Mouse (Mus musculus) spleen, embryonic (tissue): ENCODE results near the gene Fli1.

Source experiments
- CTCF ChIA-PET: fragments of 350-600 bp; sonication (Branson Sonifier 250); formaldehyde crosslinking; loops from one replicate; lab custom pipeline; 2022; lab: Charles Lee

The Fli1 gene

DNA sequence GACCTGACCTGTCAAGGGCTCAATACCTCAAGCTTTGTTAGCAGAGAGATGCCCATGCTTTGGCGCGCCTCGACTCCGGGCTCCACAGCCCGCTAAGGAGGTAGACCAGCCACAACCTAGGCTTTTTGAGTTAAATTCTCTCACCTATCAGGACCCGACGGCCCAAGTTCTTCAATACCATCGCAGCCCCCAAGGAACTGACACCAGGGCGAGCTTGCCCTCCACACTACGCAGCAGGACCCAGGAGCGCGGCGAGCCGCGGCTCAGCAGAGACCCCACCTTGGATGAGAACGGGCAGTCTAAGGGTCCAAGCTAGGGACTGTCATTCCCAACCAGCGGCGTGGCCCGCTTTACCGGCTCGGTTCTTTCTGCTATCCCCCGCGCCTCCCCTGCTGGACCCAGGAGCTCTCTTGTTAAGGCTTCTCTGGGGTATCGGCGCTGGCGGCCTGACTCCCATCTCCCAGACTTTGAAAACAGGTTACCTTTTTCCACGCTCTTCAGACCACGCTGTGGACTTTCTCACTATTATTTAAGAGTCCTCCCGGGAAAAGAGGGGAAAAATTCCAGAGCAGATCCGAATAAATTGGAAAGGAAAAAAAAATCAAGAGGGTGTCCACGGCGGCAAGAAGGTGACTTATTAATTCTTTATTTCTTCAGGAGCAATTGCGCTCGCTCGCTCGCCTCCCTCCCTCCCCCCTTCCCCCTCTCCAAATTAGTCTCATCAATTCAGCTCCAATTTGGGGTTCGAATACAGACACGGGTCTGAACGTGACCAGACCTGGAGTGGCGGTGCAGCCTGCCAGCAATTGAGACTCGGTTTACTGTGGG, at the start of gene Fli1:
TSS of gene Fli1 (minus strand) at position 650 of the 828 bp plus-strand sequence.
- CTCF ChIA-PET: interaction anchor here (0.6 to 0.7 kb wide), 4 partner anchors 24 to 376 kb away, joined by 4 to 9 read pairs (median 5); no protein-coding TSS in a partner anchor

- CTCF ChIA-PET: interaction anchor here (0.5 to 1.2 kb wide), 3 partner anchors 58 to 506 kb away, joined by 3 read pairs; no protein-coding TSS in a partner anchor
These were observed 49.3 kb upstream of the Fli1 start for GRCm38 (mm10) chr9:32591732-32592582.

DNA sequence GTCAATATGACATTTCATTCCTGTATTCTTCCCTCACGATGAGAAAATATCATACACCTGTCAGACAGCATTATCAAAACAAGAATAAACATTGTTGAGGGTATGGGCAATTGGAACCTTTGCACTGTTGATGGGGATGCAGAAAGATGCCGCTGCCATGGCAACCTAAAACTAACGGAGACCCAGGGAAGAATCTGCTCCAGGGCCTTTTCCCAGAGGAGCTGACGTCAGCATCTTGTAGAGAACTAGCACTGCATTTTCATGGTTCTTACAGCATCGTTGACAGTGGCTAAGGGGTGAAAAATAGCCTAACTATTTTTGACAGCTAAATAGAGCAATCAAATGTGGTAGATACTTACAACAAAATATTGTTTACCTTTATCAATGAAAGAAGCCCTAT, 47.9 kb upstream of the Fli1 start:
- CTCF ChIA-PET: interaction anchor here (0.5 to 1.1 kb wide), 4 partner anchors 8 to 108 kb away, joined by 3 to 12 read pairs (median 6); no protein-coding TSS in a partner anchor

- CTCF ChIA-PET: interaction anchor here (0.5 to 1.1 kb wide), 5 partner anchors 9 to 350 kb away, joined by 3 to 12 read pairs (median 4); no protein-coding TSS in a partner anchor
These were observed 47.2 kb upstream of the Fli1 start for GRCm38 (mm10) chr9:32589900-32590299.

- CTCF ChIA-PET: interaction anchor here (0.6 kb wide), 7 partner anchors 28 to 1164 kb away, joined by 3 to 9 read pairs (median 3); no protein-coding TSS in a partner anchor
These were observed 42.7 kb upstream of the Fli1 start for GRCm38 (mm10) chr9:32585357-32585756.

- CTCF ChIA-PET: interaction anchor here (0.7 kb wide), 1 partner anchor 165 kb away, joined by 4 read pairs; no protein-coding TSS in a partner anchor
These were observed 41.2 kb upstream of the Fli1 start for GRCm38 (mm10) chr9:32583905-32584304.

GRCm38 (mm10) chr9:32581851-32582573, 39.4 kb upstream of the Fli1 start:
- CTCF ChIA-PET: interaction anchor here (0.9 kb wide), 1 partner anchor 126 kb away, joined by 3 read pairs; no protein-coding TSS in a partner anchor

DNA sequence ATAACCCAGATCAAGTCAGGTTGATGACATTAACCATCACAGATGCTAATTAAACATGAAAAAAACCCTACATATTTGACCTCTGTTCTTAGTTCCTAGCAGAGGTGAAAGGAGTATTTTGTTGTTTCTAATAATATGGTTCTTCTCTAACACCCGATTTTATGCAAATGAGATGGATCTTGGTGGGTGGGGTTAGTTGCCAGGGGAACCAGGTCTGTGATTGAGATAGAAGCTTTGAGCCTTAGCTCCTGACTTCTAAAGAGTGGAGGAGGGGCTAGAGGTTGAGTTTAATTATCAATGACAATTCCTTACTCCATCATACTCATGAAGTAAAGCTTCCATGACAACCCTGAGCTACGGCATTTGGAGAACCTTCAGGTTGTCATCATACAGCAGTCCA, 35.8 kb upstream of the Fli1 start:
- CTCF ChIA-PET: interaction anchor here (0.5 to 0.7 kb wide), 3 partner anchors 12 to 272 kb away, joined by 3 to 4 read pairs (median 3); no protein-coding TSS in a partner anchor

DNA sequence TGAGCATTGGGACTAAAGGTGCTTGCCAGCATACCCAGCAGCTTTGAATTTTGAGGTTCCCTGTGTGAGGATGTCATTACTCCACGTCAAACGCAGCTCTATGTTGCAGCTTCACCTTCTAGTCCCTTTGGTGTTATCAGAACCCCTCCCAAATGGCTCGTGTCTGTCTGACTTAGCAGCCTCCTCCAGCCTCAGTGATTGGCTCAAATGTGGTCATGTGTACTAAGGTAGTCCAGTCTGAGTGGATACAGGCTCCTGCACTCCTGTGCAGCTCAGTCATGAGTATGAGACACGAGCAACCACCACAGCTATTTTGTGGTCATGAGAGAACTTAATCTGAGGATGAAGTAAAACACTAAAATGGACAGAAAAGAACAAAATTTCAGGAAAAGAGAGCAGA, 31.0 kb upstream of the Fli1 start:
- CTCF ChIA-PET: interaction anchor here (0.6 kb wide), 1 partner anchor 386 kb away, joined by 5 read pairs; no protein-coding TSS in a partner anchor

DNA sequence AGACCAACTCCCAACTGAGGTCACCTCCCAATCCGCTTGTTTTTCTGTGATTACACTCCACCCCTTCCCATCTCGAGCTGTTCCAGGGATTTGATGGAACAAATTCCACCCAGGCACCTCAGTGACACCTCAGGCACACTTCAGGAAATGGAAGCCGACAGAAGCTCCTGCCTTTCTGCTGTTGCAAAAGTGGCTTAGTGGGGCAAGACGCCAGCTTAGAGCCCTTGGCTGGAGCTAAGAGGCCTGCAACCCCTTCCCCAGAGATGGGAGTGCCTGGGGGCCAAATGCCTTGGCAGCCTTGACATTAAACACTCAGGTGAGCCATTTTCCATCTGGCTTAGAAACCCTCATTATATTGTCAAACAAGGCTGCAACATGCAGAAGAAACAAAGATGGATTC, 29.0 kb upstream of the Fli1 start:
- CTCF ChIA-PET: no interaction called here

DNA sequence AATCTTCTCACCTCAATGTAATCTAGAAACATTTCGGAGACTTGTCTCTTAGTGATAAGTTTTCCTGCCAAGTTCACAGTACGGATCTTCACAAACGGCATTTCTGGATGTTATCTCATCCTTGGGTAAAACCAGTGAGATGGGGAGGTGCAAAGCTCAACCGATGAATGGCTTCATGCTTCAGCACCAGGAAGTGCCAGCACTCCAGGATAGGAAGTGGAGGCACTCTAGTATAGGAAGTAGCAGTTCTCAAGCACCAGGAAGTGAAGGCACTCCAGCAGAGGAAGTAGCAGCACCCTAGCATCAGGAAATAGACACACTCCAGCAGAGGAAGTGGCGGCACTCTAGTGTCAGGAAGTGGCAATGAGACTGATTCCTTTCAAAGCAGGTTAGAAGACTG, 27.9 kb upstream of the Fli1 start:
- CTCF ChIA-PET: interaction anchor here (0.6 to 0.7 kb wide), 2 partner anchors 16 to 28 kb away, joined by 3 to 6 read pairs; partner anchors contain the start of gene Fli1

DNA sequence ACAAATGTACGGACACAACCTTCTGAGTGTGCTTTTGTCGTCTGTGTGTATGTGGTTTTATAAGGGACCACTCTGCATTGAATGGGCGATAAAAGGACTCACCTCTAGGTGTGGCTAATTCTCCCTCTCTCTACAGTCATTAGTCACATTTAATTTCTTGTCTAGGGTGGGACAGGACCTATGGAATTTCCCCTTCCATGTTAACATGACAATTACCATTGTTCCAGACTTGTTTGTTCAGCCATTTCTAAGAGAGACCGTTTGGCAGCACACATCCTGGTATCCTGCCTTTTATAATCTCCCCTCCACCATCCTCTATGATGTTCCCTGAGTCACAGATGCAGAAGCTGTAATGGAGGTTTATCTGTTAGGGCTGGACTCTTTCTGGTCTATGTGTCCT, 26.6 kb upstream of the Fli1 start:
- CTCF ChIA-PET: no interaction called here

DNA sequence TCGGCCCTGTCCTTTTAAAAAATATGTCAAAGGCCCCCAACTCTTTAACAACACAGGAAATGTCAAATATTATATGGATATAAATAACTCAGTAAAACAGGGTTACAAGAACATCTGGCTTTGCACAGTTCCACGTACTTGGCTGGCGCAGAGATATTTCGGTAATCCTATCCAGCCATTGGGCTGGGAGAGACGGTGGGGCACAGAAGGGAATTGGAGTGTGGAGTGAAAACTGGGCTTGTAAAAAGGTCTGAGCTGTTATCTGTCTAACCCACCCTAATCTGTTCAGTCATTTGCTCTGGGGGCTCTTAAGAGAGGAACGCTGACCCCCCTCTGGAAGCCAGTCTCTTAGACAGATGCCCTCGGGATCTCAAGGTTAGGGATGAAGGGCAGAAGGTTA, 24.9 kb upstream of the Fli1 start:
- CTCF ChIA-PET: interaction anchor here (0.7 kb wide), 1 partner anchor 1844 kb away, joined by 6 read pairs; no protein-coding TSS in a partner anchor

DNA sequence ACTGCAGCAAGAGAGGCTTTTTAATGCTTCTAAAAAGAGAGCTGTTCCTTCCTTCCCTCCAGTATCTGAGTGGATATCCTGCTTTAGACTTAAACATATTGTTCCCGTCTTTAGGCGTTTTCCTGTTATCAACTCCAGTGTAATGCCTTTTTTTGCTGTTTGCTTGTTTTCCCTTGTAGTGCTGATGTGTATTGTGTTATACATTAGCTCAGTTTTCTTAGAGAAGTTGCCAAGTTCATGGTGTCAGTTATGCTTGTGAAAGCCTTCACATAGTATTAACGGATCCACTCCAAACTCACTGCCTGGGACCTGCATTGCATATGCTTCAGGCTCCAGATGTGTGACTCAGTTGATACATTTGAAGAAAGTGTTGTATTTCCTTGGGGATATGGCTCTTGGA, 22.6 kb upstream of the Fli1 start:
- CTCF ChIA-PET: no interaction called here

- CTCF ChIA-PET: interaction anchor here (0.7 kb wide), 2 partner anchors 96 to 119 kb away, joined by 4 read pairs; no protein-coding TSS in a partner anchor
These were observed 20.2 kb upstream of the Fli1 start for GRCm38 (mm10) chr9:32562837-32563236.

DNA sequence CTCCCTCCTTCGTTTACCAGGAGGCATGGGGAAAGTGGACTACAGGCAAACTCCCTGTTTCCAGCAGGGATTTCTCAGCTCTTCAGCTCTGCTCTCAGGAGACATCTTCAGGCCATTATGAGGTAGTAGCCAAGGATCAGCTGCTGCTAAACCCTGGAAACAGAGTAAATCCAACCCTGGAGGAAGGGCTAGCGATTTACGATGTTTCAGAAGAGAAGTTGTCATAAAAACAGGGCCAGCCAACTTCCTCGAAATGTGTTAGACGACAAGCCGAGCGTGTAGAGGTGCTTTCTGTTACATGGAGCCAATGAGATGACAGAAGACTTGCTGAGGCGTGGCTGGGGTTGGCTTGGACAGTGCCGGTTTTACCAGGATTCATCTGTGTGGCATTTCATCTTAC, 19.7 kb upstream of the Fli1 start:
- CTCF ChIA-PET: interaction anchor here (0.5 to 0.9 kb wide), 3 partner anchors 14 to 118 kb away, joined by 3 to 4 read pairs (median 4); no protein-coding TSS in a partner anchor

- CTCF ChIA-PET: interaction anchor here (0.6 to 0.9 kb wide), 2 partner anchors 13 to 191 kb away, joined by 4 to 5 read pairs; no protein-coding TSS in a partner anchor
These were observed 18.7 kb upstream of the Fli1 start for GRCm38 (mm10) chr9:32561190-32561890.

GRCm38 (mm10) chr9:32559859-32560258, 17.2 kb upstream of the Fli1 start:
- CTCF ChIA-PET: no interaction called here

- CTCF ChIA-PET: no interaction called here
These were observed 16.8 kb upstream of the Fli1 start for GRCm38 (mm10) chr9:32559454-32559853.

- CTCF ChIA-PET: no interaction called here
These were observed 13.7 kb upstream of the Fli1 start for GRCm38 (mm10) chr9:32556313-32556712.
